Mouse (Mus musculus) intestine, embryonic 15.5 days (tissue): ENCODE measurements around the gene 1810065E05Rik. TPM values are rescaled to one million over a fixed set of nuclear protein-coding genes. Genes with fewer than 3 reads are reported as not detected.

Experiments
- ATAC-seq: fragments of 200-750 bp; cut with Nextera tagmentation; 2 replicates; pipeline ENCODE4 v1.8.0; 2017; ENCODE audit warnings: moderate TSS enrichment, moderate library complexity
- H3K27ac ChIP-seq: fragments of 300-500 bp; sonication (generic); 2 replicates; pipeline ENCODE4 v1.5.1; 2015; ENCODE audit warnings: mild to moderate bottlenecking, inconsistent platforms
- H3K27me3 ChIP-seq: fragments of 300-500 bp; sonication (generic); replicated peaks from 2 replicates; pipeline ENCODE4 v1.6.1; 2015; ENCODE audit warnings: inconsistent platforms
- H3K36me3 ChIP-seq: fragments of 300-500 bp; sonication (generic); 2 replicates; pipeline ENCODE4 v1.6.1; 2015; ENCODE audit warnings: inconsistent platforms
- H3K4me1 ChIP-seq: fragments of 300-500 bp; sonication (generic); replicated peaks from 2 replicates; pipeline ENCODE4 v1.6.1; 2015; ENCODE audit warnings: inconsistent platforms
- H3K4me2 ChIP-seq: fragments of 300-500 bp; sonication (generic); replicated peaks from 2 replicates; pipeline ENCODE4 v1.6.1; 2015; ENCODE audit warnings: mild to moderate bottlenecking, inconsistent platforms
- H3K4me3 ChIP-seq: fragments of 300-500 bp; sonication (generic); replicated peaks from 2 replicates; pipeline ENCODE4 v1.5.1; 2015; ENCODE audit warnings: inconsistent platforms
- H3K9ac ChIP-seq: fragments of 300-500 bp; sonication (generic); 2 replicates; pipeline ENCODE4 v1.6.1; 2015; ENCODE audit warnings: inconsistent platforms
- H3K9me3 ChIP-seq: fragments of 300-500 bp; sonication (generic); 2 replicates; pipeline ENCODE4 v1.6.1; 2016; ENCODE audit warnings: inconsistent platforms
- WGBS: fragments of 180-500 bp; shearing (Covaris S2); methylation state at CpG from one replicate; pipeline ENCODE4 v1.1.7; 2015; 5-methylcytosine and 5-hydroxymethylcytosine counted together
- polyA plus RNA-seq: library from polyadenylated mRNA; unstranded; fragments of >200 nt; fragmentation: Nextera tagmentation; extraction: Ambion mirVana; gene quantifications from 2 replicates; pipeline ENCODE4 v1.2.1, GENCODE M21; 2015

Gene 1810065E05Rik
- polyA plus RNA-seq, 1 experiment from 2014 or later, result 0.20 TPM

DNA sequence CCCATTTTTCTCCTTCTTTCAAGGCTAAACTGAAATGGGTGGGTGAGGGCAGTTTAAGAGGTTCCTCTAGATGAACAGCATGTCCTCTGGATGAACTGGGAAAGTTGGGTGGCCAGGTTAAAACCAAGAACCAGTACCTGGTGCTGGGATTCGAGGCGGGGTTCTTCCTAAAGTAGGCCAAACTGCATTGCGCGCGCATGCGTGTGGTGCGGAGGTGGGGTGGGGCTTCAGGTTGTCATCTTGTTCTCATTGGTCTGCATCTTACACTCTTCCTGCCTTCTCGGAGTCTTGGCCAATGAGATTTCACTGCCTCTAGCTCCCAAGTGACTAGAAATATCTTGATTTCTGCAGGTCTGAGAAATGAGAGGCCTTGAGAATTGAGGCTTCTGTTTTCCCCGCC is 31.8 kb downstream of the 1810065E05Rik start, which contains the start of gene Lypd9:
Lypd9 (minus strand) TSS at position 165 of the 400 bp plus-strand sequence.
- 96% methylated on average over 9 of the region's 9 CpGs for WGBS
- H3K36me3 ChIP-seq, result no peaks in the 10 kb centered on the region
- H3K4me3 ChIP-seq, result no peak within 1 kb of the TSS
- ATAC-seq, result no peak
- no peaks in the 10 kb centered on the region for H3K9me3 ChIP-seq
- no peaks in the 10 kb centered on the region for H3K27me3 ChIP-seq
- no peak within 1 kb of the TSS for H3K4me2 ChIP-seq
- no peaks in the 10 kb centered on the region for H3K4me1 ChIP-seq
- H3K27ac ChIP-seq, result no peak within 1 kb of the TSS
- no peak within 1 kb of the TSS for H3K9ac ChIP-seq

DNA sequence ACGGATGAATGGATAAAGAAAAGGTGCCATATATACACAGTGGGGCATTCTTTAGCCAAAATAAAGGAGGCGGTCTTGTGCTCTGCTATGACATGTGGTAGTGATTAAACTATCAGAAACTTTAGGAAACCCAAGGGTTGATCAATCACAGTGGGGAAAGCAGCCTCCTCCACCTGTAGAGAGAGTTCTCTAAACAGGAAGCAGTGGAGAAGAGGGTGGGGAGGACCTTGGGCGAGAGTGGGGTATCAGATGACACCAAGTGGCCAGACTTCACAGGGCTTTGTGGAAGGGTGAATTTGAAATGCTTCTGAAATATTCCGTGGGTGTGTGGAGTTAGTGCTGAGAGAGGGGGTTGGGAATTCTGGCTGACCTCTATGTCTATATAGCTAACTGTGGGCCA is 32.7 kb downstream of the 1810065E05Rik start:
- WGBS, result 48% methylated on average over 4 of the region's 4 CpGs
- Histone ChIP-seq H3K4me1 (no peaks in the 10 kb centered on the region), H3K27me3 (no peaks in the 10 kb centered on the region), H3K9me3 (no peaks in the 10 kb centered on the region), H3K9ac (no peak overlapping the region), H3K4me3 (no peak overlapping the region), H3K36me3 (no peaks in the 10 kb centered on the region), H3K4me2 (no peak overlapping the region), H3K27ac (no peak overlapping the region)
- ATAC-seq, result no peak

- H3K27me3 ChIP-seq, result no peaks in the 10 kb centered on the region
- no peak within 1 kb of the TSS for H3K27ac ChIP-seq
- H3K4me3 ChIP-seq, result no peak within 1 kb of the TSS
- H3K4me2 ChIP-seq, result no peak within 1 kb of the TSS
- H3K9me3 ChIP-seq, result no peaks in the 10 kb centered on the region
- H3K9ac ChIP-seq, result no peak within 1 kb of the TSS
- no peaks in the 10 kb centered on the region for H3K36me3 ChIP-seq
- ATAC-seq, result no peak
- H3K4me1 ChIP-seq, result no peaks in the 10 kb centered on the region
Measured at GRCm38 (mm10) chr11:58462170-58462569, 41.3 kb downstream of the 1810065E05Rik start, which contains the start of gene Olfr30. Gene Olfr30 (minus strand): TSS chr11:58462270.

Other genes starting within 250 kb of the 1810065E05Rik start
- gene Mrpl22, start 249.4 kb upstream of the 1810065E05Rik start, polyA plus RNA-seq, result 126 and 128 TPM in 2 replicates
- 5.0 and 5.6 TPM in 2 replicates for gene Igtp, start 221.6 kb upstream of the 1810065E05Rik start, polyA plus RNA-seq
- gene Irgm2, start 221.5 kb upstream of the 1810065E05Rik start, polyA plus RNA-seq, result 3.8 TPM in 2 replicates
- gene 4930438A08Rik, start 146.3 kb upstream of the 1810065E05Rik start, polyA plus RNA-seq, result not detected in 2 replicates
- 22.1 and 23.6 TPM in 2 replicates for gene Zfp692, start 114.0 kb upstream of the 1810065E05Rik start, polyA plus RNA-seq
- 37.0 and 42.7 TPM in 2 replicates for gene Zfp672, start 90.8 kb upstream of the 1810065E05Rik start, polyA plus RNA-seq
- 28.5 and 28.6 TPM in 2 replicates for gene Sh3bp5l, start 90.4 kb upstream of the 1810065E05Rik start, polyA plus RNA-seq
- gene Lypd8, start 42.1 kb upstream of the 1810065E05Rik start, polyA plus RNA-seq, result 874 and 977 TPM in 2 replicates
- not detected in 2 replicates for gene Gm12253, start 11.4 kb downstream of the 1810065E05Rik start, polyA plus RNA-seq
- gene Lypd9, start 31.8 kb downstream of the 1810065E05Rik start, polyA plus RNA-seq, result not detected in 2 replicates
- gene Olfr30, start 41.2 kb downstream of the 1810065E05Rik start, polyA plus RNA-seq, result not detected in 2 replicates
- not detected in 2 replicates for gene Olfr332, start 71.4 kb downstream of the 1810065E05Rik start, polyA plus RNA-seq
- not detected in 2 replicates for gene Olfr331, start 81.5 kb downstream of the 1810065E05Rik start, polyA plus RNA-seq
- not detected in 2 replicates for gene Olfr330, start 113.7 kb downstream of the 1810065E05Rik start, polyA plus RNA-seq
- gene Olfr329-ps, start 125.3 kb downstream of the 1810065E05Rik start, polyA plus RNA-seq, result not detected in 2 replicates
- gene Olfr328, start 134.5 kb downstream of the 1810065E05Rik start, polyA plus RNA-seq, result 0.05 TPM in 1 of 2 replicates, not detected in the other
- gene Olfr224, start 149.4 kb downstream of the 1810065E05Rik start, polyA plus RNA-seq, result not detected in 2 replicates
- gene Olfr325, start 156.6 kb downstream of the 1810065E05Rik start, polyA plus RNA-seq, result not detected in 2 replicates
- not detected in 2 replicates for gene Olfr324, start 174.0 kb downstream of the 1810065E05Rik start, polyA plus RNA-seq
- gene 2210407C18Rik, start 195.0 kb downstream of the 1810065E05Rik start, polyA plus RNA-seq, result 0.19 TPM in 1 of 2 replicates, not detected in the other
- gene Olfr323, start 209.4 kb downstream of the 1810065E05Rik start, polyA plus RNA-seq, result not detected in 2 replicates
- 0.16 and 0.23 TPM in 2 replicates for gene Trim58, start 219.4 kb downstream of the 1810065E05Rik start, polyA plus RNA-seq
- not detected in 2 replicates for gene Olfr322, start 237.7 kb downstream of the 1810065E05Rik start, polyA plus RNA-seq